Mouse (Mus musculus) myocyte (in vitro differentiated cells): Measurements from ENCODE around the gene Smarca4.

Experiments used
- CEBPB ChIP-seq: IDR thresholded peaks from 2 replicates; pipeline ENCODE4 v1.6.1; 2011; ENCODE audit warnings: mild to moderate bottlenecking, moderate library complexity; ENCODE audit not compliant: poor library complexity, insufficient read depth, severe bottlenecking
- POLR2A ChIP-seq: IDR thresholded peaks from one replicate; pipeline ENCODE4 v1.6.1; 2011; ENCODE audit warnings: low read depth, mild to moderate bottlenecking, control low read depth, moderate library complexity; ENCODE audit not compliant: insufficient read length
- REST ChIP-seq: IDR thresholded peaks from one replicate; pipeline ENCODE4 v1.6.1; 2011; ENCODE audit warnings: mild to moderate bottlenecking, control low read depth, moderate library complexity; ENCODE audit not compliant: insufficient read depth, insufficient read length

GRCm38 (mm10) chr9:21690031-21690430 is 74.1 kb downstream of the Smarca4 start:
- TF ChIP-seq POLR2A, result no peak
- TF ChIP-seq REST, result no peak
- TF ChIP-seq CEBPB, result no peak
